Mouse (Mus musculus): ENCODE measurements around the gene Cep170b. TPM values are rescaled to one million over a fixed set of nuclear protein-coding genes. Genes with fewer than 3 reads are reported as not detected.

The Cep170b gene
- total and polyA plus RNA-seq, 2 experiments from 2014 or later, result 2.4 to 17.6 TPM

GRCm38 (mm10) chr12:112761411-112761810 is 41.2 kb downstream of the Cep170b start:
- no peak overlapping the region for H3K4me3 ChIP-seq (ENCODE audit: low read depth, low read length)

GRCm38 (mm10) chr12:112762018-112762417 is 41.8 kb downstream of the Cep170b start:
- Histone ChIP-seq H3K4me3 (ENCODE audit: low read depth, low read length) (no peak overlapping the region), H3K36me3 (replicated peaks; ENCODE audit: control insufficient read depth, insufficient read depth, low read length) (no peaks in the 10 kb centered on the region), H3K9ac (replicated peaks; ENCODE audit: low read depth, low read length) (no peak overlapping the region), H3K4me1 (ENCODE audit: control insufficient read depth, insufficient read depth) (no peaks in the 10 kb centered on the region), H3K4me2 (ENCODE audit: low read depth, low read length) (no peak overlapping the region), H3K27ac (ENCODE audit: low read depth) (no peak overlapping the region), H3K9me3 (replicated peaks; ENCODE audit: control insufficient read depth, low read length) (no peaks in the 10 kb centered on the region), H3K27me3 (ENCODE audit: control insufficient read depth, insufficient read depth, low read length) (no peaks in the 10 kb centered on the region)
- DNase-seq (ENCODE audit: low spot score), result no peak
- no peak for ATAC-seq (ENCODE audit: insufficient read depth, low read depth)
- TF ChIP-seq CTCF (IDR thresholded peaks at IDR 0.05; ENCODE audit: low read depth), result no peak
- no peak for TF ChIP-seq EP300 (IDR thresholded peaks at IDR 0.05; ENCODE audit: low read depth)
- 85% methylated on average over 3 of the region's 3 CpGs for WGBS

More at GRCm38 (mm10) chr12:112761411-112761810, 41.2 kb downstream of the Cep170b start:
- TF ChIP-seq EP300 (IDR thresholded peaks at IDR 0.05; ENCODE audit: low read depth) (no peak), CTCF (IDR thresholded peaks at IDR 0.05; ENCODE audit: low read depth) (no peak)
- Histone ChIP-seq H3K36me3 (replicated peaks; ENCODE audit: control insufficient read depth, insufficient read depth, low read length) (no peaks in the 10 kb centered on the region), H3K4me2 (ENCODE audit: low read depth, low read length) (no peak overlapping the region), H3K4me1 (ENCODE audit: control insufficient read depth, insufficient read depth) (no peaks in the 10 kb centered on the region), H3K9me3 (replicated peaks; ENCODE audit: control insufficient read depth, low read length) (peaks cover 3% of the 10 kb centered on the region; the same call in 1 of the 2 replicates), H3K27ac (ENCODE audit: low read depth) (no peak overlapping the region), H3K9ac (replicated peaks; ENCODE audit: low read depth, low read length) (0 out of 2 replicates have a peak overlapping the region, but pooled peaks have one; percentile 10), H3K27me3 (ENCODE audit: control insufficient read depth, insufficient read depth, low read length) (no peaks in the 10 kb centered on the region)
- 74% methylated on average over 4 of the region's 4 CpGs for WGBS
- DNase-seq (ENCODE audit: low spot score) (no peak), ATAC-seq (ENCODE audit: insufficient read depth, low read depth) (no peak)

- H3K4me3 ChIP-seq (ENCODE audit: low read depth, low read length), result no peak overlapping the region
- H3K9me3 ChIP-seq (replicated peaks; ENCODE audit: control insufficient read depth, low read length), result no peaks in the 10 kb centered on the region
- H3K36me3 ChIP-seq (replicated peaks; ENCODE audit: control insufficient read depth, insufficient read depth, low read length), result no peaks in the 10 kb centered on the region
- no peak overlapping the region for H3K27ac ChIP-seq (ENCODE audit: low read depth)
- no peak for ATAC-seq (ENCODE audit: insufficient read depth, low read depth)
- WGBS, result 72% methylated on average over 4 of the region's 4 CpGs
- H3K9ac ChIP-seq (replicated peaks; ENCODE audit: low read depth, low read length), result no peak overlapping the region
- TF ChIP-seq EP300 (IDR thresholded peaks at IDR 0.05; ENCODE audit: low read depth), result no peak
- TF ChIP-seq CTCF (IDR thresholded peaks at IDR 0.05; ENCODE audit: low read depth), result no peak
- DNase-seq (ENCODE audit: low spot score), result no peak
- no peak overlapping the region for H3K4me2 ChIP-seq (ENCODE audit: low read depth, low read length)
- H3K4me1 ChIP-seq (ENCODE audit: control insufficient read depth, insufficient read depth), result no peaks in the 10 kb centered on the region
- no peaks in the 10 kb centered on the region for H3K27me3 ChIP-seq (ENCODE audit: control insufficient read depth, insufficient read depth, low read length)
Observed at GRCm38 (mm10) chr12:112763176-112763575, 42.9 kb downstream of the Cep170b start.

GRCm38 (mm10) chr12:112764141-112764540 is 43.9 kb downstream of the Cep170b start:
- no peak overlapping the region for H3K9ac ChIP-seq (replicated peaks; ENCODE audit: low read depth, low read length)
- H3K9me3 ChIP-seq (replicated peaks; ENCODE audit: control insufficient read depth, low read length), result no peaks in the 10 kb centered on the region
- H3K4me1 ChIP-seq (ENCODE audit: control insufficient read depth, insufficient read depth), result no peaks in the 10 kb centered on the region
- H3K36me3 ChIP-seq (replicated peaks; ENCODE audit: control insufficient read depth, insufficient read depth, low read length), result no peaks in the 10 kb centered on the region
- H3K4me2 ChIP-seq (ENCODE audit: low read depth, low read length), result no peak overlapping the region
- no peak for TF ChIP-seq EP300 (IDR thresholded peaks at IDR 0.05; ENCODE audit: low read depth)
- no peak overlapping the region for H3K4me3 ChIP-seq (ENCODE audit: low read depth, low read length)
- no peaks in the 10 kb centered on the region for H3K27me3 ChIP-seq (ENCODE audit: control insufficient read depth, insufficient read depth, low read length)
- no peak for DNase-seq (ENCODE audit: low spot score)
- WGBS, result 42% methylated on average over 5 of the region's 5 CpGs
- no peak for ATAC-seq (ENCODE audit: insufficient read depth, low read depth)
- no peak overlapping the region for H3K27ac ChIP-seq (ENCODE audit: low read depth)

- no peak for DNase-seq (ENCODE audit: low spot score)
- no peaks in the 10 kb centered on the region for H3K4me1 ChIP-seq (ENCODE audit: control insufficient read depth, insufficient read depth)
- no peaks in the 10 kb centered on the region for H3K9me3 ChIP-seq (replicated peaks; ENCODE audit: control insufficient read depth, low read length)
- 88% methylated on average over 7 of the region's 7 CpGs for WGBS
- H3K27me3 ChIP-seq (ENCODE audit: control insufficient read depth, insufficient read depth, low read length), result no peaks in the 10 kb centered on the region
- TF ChIP-seq EP300 (IDR thresholded peaks at IDR 0.05; ENCODE audit: low read depth) (no peak), CTCF (IDR thresholded peaks at IDR 0.05; ENCODE audit: low read depth) (no peak)
- H3K9ac ChIP-seq (replicated peaks; ENCODE audit: low read depth, low read length), result no peak overlapping the region
- no peak overlapping the region for H3K4me2 ChIP-seq (ENCODE audit: low read depth, low read length)
- no peak for ATAC-seq (ENCODE audit: insufficient read depth, low read depth)
- H3K4me3 ChIP-seq (ENCODE audit: low read depth, low read length), result no peak overlapping the region
- no peaks in the 10 kb centered on the region for H3K36me3 ChIP-seq (replicated peaks; ENCODE audit: control insufficient read depth, insufficient read depth, low read length)
- H3K27ac ChIP-seq (ENCODE audit: low read depth), result no peak overlapping the region
Observed at GRCm38 (mm10) chr12:112764991-112765390, 44.7 kb downstream of the Cep170b start.

- Histone ChIP-seq H3K27ac (ENCODE audit: low read depth) (no peak overlapping the region), H3K4me3 (ENCODE audit: low read depth, low read length) (no peak overlapping the region), H3K9ac (replicated peaks; ENCODE audit: low read depth, low read length) (no peak overlapping the region), H3K36me3 (replicated peaks; ENCODE audit: control insufficient read depth, insufficient read depth, low read length) (no peaks in the 10 kb centered on the region), H3K27me3 (ENCODE audit: control insufficient read depth, insufficient read depth, low read length) (no peaks in the 10 kb centered on the region; the same call in 1 of the 2 replicates), H3K4me2 (ENCODE audit: low read depth, low read length) (no peak overlapping the region), H3K4me1 (ENCODE audit: control insufficient read depth, insufficient read depth) (no peaks in the 10 kb centered on the region), H3K9me3 (replicated peaks; ENCODE audit: control insufficient read depth, low read length) (no peaks in the 10 kb centered on the region)
- TF ChIP-seq CTCF (IDR thresholded peaks at IDR 0.05; ENCODE audit: low read depth) (no peak), EP300 (IDR thresholded peaks at IDR 0.05; ENCODE audit: low read depth) (no peak)
- no peak for DNase-seq (ENCODE audit: low spot score)
- ATAC-seq (ENCODE audit: insufficient read depth, low read depth), result no peak
- WGBS, result 93% methylated on average over 7 of the region's 7 CpGs
Observed at GRCm38 (mm10) chr12:112766586-112766985, 46.3 kb downstream of the Cep170b start.

Measured in heart, postnatal 0 days (tissue).